Mouse (Mus musculus): ENCODE results near the gene Entpd3.

GRCm38 (mm10) chr9:120546482-120546881 is 6.9 kb downstream of the Entpd3 start:
- TF ChIP-seq POLR2A (IDR thresholded peaks at IDR 0.05; ENCODE audit: low read depth, low read length) (no peak), CTCF (IDR thresholded peaks at IDR 0.05; ENCODE audit: extremely low read depth, insufficient read depth, insufficient read length, insufficient replicate concordance) (no peak)

Measured in spleen, adult 2 months (tissue).